Mouse (Mus musculus) liver, embryonic 14.5 days (tissue): Measurements from ENCODE around the gene Slc7a5.

Experiments used
- CTCF ChIP-seq: IDR thresholded peaks from 2 replicates; pipeline ENCODE4 v1.5.1; 2016; ENCODE audit warnings: antibody characterized with exemption, low read depth, control low read depth
- EP300 ChIP-seq: IDR thresholded peaks from 2 replicates; pipeline ENCODE4 v1.6.1; 2016; ENCODE audit warnings: antibody characterized with exemption, low read depth

- TF ChIP-seq EP300 (no peak), CTCF (no peak)
Observed at GRCm38 (mm10) chr8:121885001-121885400, 22.5 kb downstream of the Slc7a5 start.
